In the genomic region with DNA sequence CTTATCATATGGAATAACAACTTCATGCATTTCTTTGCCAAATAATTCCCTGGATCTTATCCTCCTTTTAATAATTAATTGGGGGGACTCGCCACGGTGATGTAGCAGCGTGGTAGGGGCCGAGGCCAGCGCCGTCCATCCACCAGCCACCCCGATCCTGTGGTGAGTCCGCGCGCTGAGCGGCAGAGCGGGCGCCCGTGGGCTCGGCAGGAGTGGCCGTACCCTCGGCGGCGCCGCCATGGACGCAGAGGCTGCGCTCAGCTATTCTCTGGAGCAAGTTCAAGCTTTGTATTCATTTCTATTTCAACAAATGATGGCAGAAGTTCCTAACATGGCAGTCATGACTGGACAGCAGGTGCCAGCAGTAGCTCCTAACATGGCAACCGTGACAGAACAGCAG, we compare ENCODE assay signal across 1 mouse cellular context. TPM values are rescaled to one million over a fixed set of nuclear protein-coding genes. Genes with fewer than 3 reads are reported as not detected.
"Had no signal": no experiment of that assay in that cellular context is flagged by ENCODE, and none has a peak within 500 bp of the region (broad histone marks: within the 10 kb centered on the region; RNA-seq: fewer than 3 reads in every experiment).

No protein-coding gene starts in this region.

RNA-seq across cellular contexts. Expression of gene Cyp2d12, which starts 38.7 kb away (rescaled TPM):
- total RNA-seq: neutrophil, adult 5-6 weeks had no signal
